Comparison of ENCODE assay signal across 21 mouse cellular contexts in genomic region chr12:82568370-82568769, GRCm38 (mm10). TPM values are rescaled to one million over a fixed set of nuclear protein-coding genes. Genes with fewer than 3 reads are reported as not detected.
A peak's percentile ranks its signal among the peaks of the same experiment; 100 is the strongest.
DNase-seq lines count a peak whose midpoint lies in the region; ATAC-seq and TF ChIP-seq lines count a peak whose summit lies in the region.
"Had no signal": no experiment of that assay in that cellular context is flagged by ENCODE, and none has a peak within 500 bp of the region (broad histone marks: within the 10 kb centered on the region; RNA-seq: fewer than 3 reads in every experiment).

No protein-coding gene starts in this region.

- 0 out of 2 replicates have a peak, but pooled peaks have one; percentile 8 for TF ChIP-seq CTCF in liver, postnatal 0 days (IDR thresholded peaks at IDR 0.05; ENCODE audit: low read depth)
- TF ChIP-seq CTCF in testis, adult 2 months (IDR thresholded peaks at IDR 0.05; ENCODE audit: control insufficient read depth, insufficient read depth, insufficient replicate concordance, low read depth, low read length) = no peak
- peak; percentile 39 for TF ChIP-seq CTCF in stomach, postnatal 0 days (IDR thresholded peaks at IDR 0.05; ENCODE audit: low read depth)

- no peak overlapping the region for H3K4me2 ChIP-seq in liver, postnatal 0 days (ENCODE audit: low read depth, low read length)
- H3K4me2 ChIP-seq in liver, embryonic 11.5 days = no peak overlapping the region
- H3K4me2 ChIP-seq in stomach, postnatal 0 days (replicated peaks; ENCODE audit: low read depth) = no peak overlapping the region
- H3K4me2 ChIP-seq: embryonic facial prominence, embryonic 13.5 days; forebrain, embryonic 12.5 days; liver, embryonic 13.5 days had no signal

- no peak overlapping the region for H3K4me3 ChIP-seq in liver, postnatal 0 days (ENCODE audit: low read depth, low read length)
- H3K4me3 ChIP-seq in liver, embryonic 11.5 days (ENCODE audit: low read depth, low read length) = no peak overlapping the region
- H3K4me3 ChIP-seq in testis, adult 2 months (ENCODE audit: control insufficient read depth, low read depth, low read length) = no peak overlapping the region
- H3K4me3 ChIP-seq in stomach, postnatal 0 days (ENCODE audit: low read depth, low read length) = no peak overlapping the region
- H3K4me3 ChIP-seq: embryonic facial prominence, embryonic 13.5 days; forebrain, embryonic 12.5 days; gastrocnemius, adult 2 months; heart, adult 2 months; liver, embryonic 13.5 days had no signal

- 93% methylated on average over 1 of the region's 1 CpGs for WGBS in liver, postnatal 0 days (ENCODE audit: insufficient replicate concordance)
- 86% methylated on average over 1 of the region's 1 CpGs for WGBS in liver, embryonic 11.5 days
- WGBS in stomach, postnatal 0 days = 95% methylated on average over 1 of the region's 1 CpGs

- no peak overlapping the region for H3K9ac ChIP-seq in liver, postnatal 0 days (replicated peaks)
- no peak overlapping the region for H3K9ac ChIP-seq in liver, embryonic 11.5 days (ENCODE audit: low read depth, low read length)
- no peak overlapping the region for H3K9ac ChIP-seq in stomach, postnatal 0 days (ENCODE audit: low read length)
- H3K9ac ChIP-seq: embryonic facial prominence, embryonic 13.5 days; forebrain, embryonic 12.5 days; liver, embryonic 13.5 days had no signal

- no peak overlapping the region for H3K27ac ChIP-seq in liver, postnatal 0 days (ENCODE audit: low read depth)
- no peak overlapping the region for H3K27ac ChIP-seq in liver, embryonic 11.5 days (ENCODE audit: low read depth, low read length)
- H3K27ac ChIP-seq in testis, adult 2 months (ENCODE audit: control insufficient read depth, insufficient read depth, low read depth, low read length) = 0 out of 2 replicates have a peak overlapping the region, but pooled peaks have one; percentile 23
- no peak overlapping the region for H3K27ac ChIP-seq in stomach, postnatal 0 days (replicated peaks)
- H3K27ac ChIP-seq: embryonic facial prominence, embryonic 13.5 days; forebrain, embryonic 12.5 days; gastrocnemius, adult 2 months; heart, adult 2 months; liver, embryonic 13.5 days had no signal

- H3K36me3 ChIP-seq in liver, postnatal 0 days (replicated peaks; ENCODE audit: insufficient read depth, low read length) = no peaks in the 10 kb centered on the region
- no peaks in the 10 kb centered on the region for H3K36me3 ChIP-seq in liver, embryonic 11.5 days (ENCODE audit: control insufficient read depth, insufficient read depth, low read length)
- H3K36me3 ChIP-seq in testis, adult 2 months (ENCODE audit: control insufficient read depth, insufficient read depth, low read length) = no peaks in the 10 kb centered on the region
- H3K36me3 ChIP-seq in stomach, postnatal 0 days (ENCODE audit: control insufficient read depth, insufficient read depth, low read length) = no peaks in the 10 kb centered on the region
- H3K36me3 ChIP-seq: embryonic facial prominence, embryonic 13.5 days; forebrain, embryonic 12.5 days; liver, embryonic 13.5 days had no signal

- no peaks in the 10 kb centered on the region for H3K27me3 ChIP-seq in liver, postnatal 0 days (ENCODE audit: insufficient read depth, low read length)
- H3K27me3 ChIP-seq in liver, embryonic 11.5 days (replicated peaks; ENCODE audit: control insufficient read depth, insufficient read depth, low read length) = no peaks in the 10 kb centered on the region
- H3K27me3 ChIP-seq in testis, adult 2 months (ENCODE audit: control insufficient read depth, insufficient read depth, low read length) = no peaks in the 10 kb centered on the region
- no peaks in the 10 kb centered on the region for H3K27me3 ChIP-seq in stomach, postnatal 0 days (ENCODE audit: control insufficient read depth, insufficient read depth, low read length)
- H3K27me3 ChIP-seq: embryonic facial prominence, embryonic 13.5 days; forebrain, embryonic 12.5 days; liver, embryonic 13.5 days; Patski had no signal

- peak; percentile 11 for DNase-seq in embryo, embryonic 11 days
- no peak for DNase-seq in embryo, embryonic 9.5 days (ENCODE audit: extremely low spot score)
- no peak for DNase-seq in liver, postnatal 0 days
- DNase-seq in liver, embryonic 11.5 days (ENCODE audit: low spot score) = no peak
- no peak for DNase-seq in testis, postnatal 10 days (ENCODE audit: low spot score)
- no peak for DNase-seq in stomach, postnatal 0 days (ENCODE audit: low spot score)
- DNase-seq: adrenal gland, postnatal 36 days; cerebellum, postnatal 14 days; gastrocnemius, adult 2 months; heart, adult 2 months; kidney, postnatal 25 days; left cerebral cortex, postnatal 4 days; liver, embryonic 13.5 days; thymus, postnatal 4 days had no signal

- H3K9me3 ChIP-seq in liver, postnatal 0 days (ENCODE audit: low read length) = no peaks in the 10 kb centered on the region
- no peaks in the 10 kb centered on the region for H3K9me3 ChIP-seq in liver, embryonic 11.5 days (ENCODE audit: control insufficient read depth, low read length)
- no peaks in the 10 kb centered on the region for H3K9me3 ChIP-seq in stomach, postnatal 0 days (ENCODE audit: control insufficient read depth, low read length)
- H3K9me3 ChIP-seq: embryonic facial prominence, embryonic 13.5 days; forebrain, embryonic 12.5 days; liver, embryonic 13.5 days had no signal

- TF ChIP-seq EP300 in liver, postnatal 0 days (IDR thresholded peaks at IDR 0.05; ENCODE audit: low read depth) = no peak
- TF ChIP-seq EP300 in stomach, postnatal 0 days (optimal IDR thresholded peaks at IDR 0.05) = no peak

- no peak for ATAC-seq in liver, postnatal 0 days
- ATAC-seq in liver, embryonic 11.5 days (replicated peaks; ENCODE audit: low FRiP score) = no peak
- no peak for ATAC-seq in stomach, postnatal 0 days (ENCODE audit: low FRiP score, low TSS enrichment)
- ATAC-seq in CD4-positive, CD25-positive, alpha-beta regulatory T cell, adult 4 months = no peak
- ATAC-seq: intestine, embryonic 16.5 days; Patski had no signal

- no peaks in the 10 kb centered on the region for H3K4me1 ChIP-seq in liver, postnatal 0 days (ENCODE audit: insufficient read depth)
- H3K4me1 ChIP-seq in liver, embryonic 11.5 days (replicated peaks; ENCODE audit: control insufficient read depth, insufficient read depth, low read length) = no peaks in the 10 kb centered on the region
- H3K4me1 ChIP-seq in testis, adult 2 months (ENCODE audit: control insufficient read depth, insufficient read depth, low read length) = peaks cover 9% of the 10 kb centered on the region; the same call in 1 of the 2 replicates
- H3K4me1 ChIP-seq in stomach, postnatal 0 days (replicated peaks; ENCODE audit: control insufficient read depth, insufficient read depth) = no peaks in the 10 kb centered on the region
- H3K4me1 ChIP-seq: embryonic facial prominence, embryonic 13.5 days; forebrain, embryonic 12.5 days; liver, embryonic 13.5 days had no signal

- no peak for TF ChIP-seq POLR2A in testis, adult 2 months (IDR thresholded peaks at IDR 0.05; ENCODE audit: control insufficient read depth, low read depth, low read length)

RNA-seq across cellular contexts. Expression of gene Rgs6, which starts 19.7 kb away (rescaled TPM):
- 0.09 and 0.15 TPM in 2 replicates for polyA plus RNA-seq in liver, postnatal 0 days (2015; fragmentation: Nextera tagmentation; extraction: Ambion mirVana)
- 0.35 and 1.0 TPM in 2 replicates for polyA plus RNA-seq in liver, embryonic 11.5 days (2014; fragmentation: Nextera tagmentation; extraction: Ambion mirVana)
- polyA plus RNA-seq in testis, adult 2 months (2012; rRNA removed) = 0.75 and 0.97 TPM in 2 replicates
- 1.3 and 1.5 TPM in 2 replicates for polyA plus RNA-seq in stomach, postnatal 0 days (2015; fragmentation: Nextera tagmentation; extraction: Ambion mirVana)
- under 1 TPM in 1 of 2 experiments, not detected in 1; 0.28 TPM for polyA plus RNA-seq in CD4-positive, CD25-positive, alpha-beta regulatory T cell, adult 4 months (2017; shearing (Covaris generic))
- polyA plus RNA-seq: C2C12 had no signal
